Mouse (Mus musculus) left cerebral cortex, adult 2 months (tissue): Measurements from ENCODE around the gene Olfr389. TPM values are rescaled to one million over a fixed set of nuclear protein-coding genes. Genes with fewer than 3 reads are reported as not detected.

Experiments used
- DNase-seq, 2 experiments: peaks; one replicate each; pipeline ENCODE4 v3.0.0; 2021 to 2022; ENCODE audit warnings: low spot score in 2 of 2, mixed read lengths in 1 of 2; ENCODE audit errors: extremely low spot score in 1 of 2
- H3K27ac ChIP-seq: fragments of 200-600 bp; 2 replicates; pipeline ENCODE4 v1.8.1; 2022
- H3K4me3 ChIP-seq: fragments of 200-600 bp; 2 replicates; pipeline ENCODE4 v1.8.1; 2022
- CTCF ChIP-seq: fragments of 200-600 bp; IDR thresholded peaks from 2 replicates; pipeline ENCODE4 v1.8.1; 2022; ENCODE audit warnings: antibody characterized with exemption, mild to moderate bottlenecking, moderate library complexity
- intact Hi-C: fragments of 180-260 bp; cut with DNase I; formaldehyde crosslinking; loops from one replicate; pipeline ENCODE4 v1.15.1; 2025
- long read RNA-seq, 2 experiments: library from polyadenylated mRNA; stranded (forward); transcript quantifications; one replicate each; pipeline ENCODE4 v2.0.0; 2021; ENCODE audit warnings: borderline mapping rate in 2 of 2
- total RNA-seq, 2 experiments: library from RNA; stranded (reverse); gene quantifications; 2 replicates each; pipeline ENCODE4 v1.2.3; 2021

The Olfr389 gene
- total RNA-seq, result not detected
- long read RNA-seq, experiment 1, result 0 reads
- long read RNA-seq, experiment 2, result 0 reads

DNA sequence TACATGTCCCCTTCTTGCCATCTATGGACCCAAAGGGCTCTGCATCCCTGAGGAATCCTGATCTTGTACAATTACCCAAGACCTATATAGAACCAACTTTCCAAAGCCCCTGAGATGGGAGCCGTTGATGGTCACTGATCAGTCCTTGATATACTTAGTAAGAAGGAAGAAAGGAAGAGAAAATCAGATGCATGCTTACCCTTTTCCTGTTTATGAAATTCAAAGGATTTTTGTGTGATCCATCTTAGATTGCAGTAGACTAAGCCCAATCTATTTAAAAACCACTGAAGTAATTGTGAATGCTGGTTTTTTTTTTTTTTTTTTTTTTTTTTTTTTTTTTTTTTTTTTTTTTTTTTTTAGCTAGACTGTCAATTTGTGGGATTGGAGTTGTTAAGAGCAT is at the start of gene Olfr389:
TSS of gene Olfr389 (minus strand) at position 101 of the 400 bp plus-strand sequence.
- TF ChIP-seq CTCF, result no peak
- intact Hi-C loops, result no loop called here
- DNase-seq, result no peak
- Histone ChIP-seq H3K4me3 (no peak within 1 kb of the TSS), H3K27ac (no peak within 1 kb of the TSS)

GRCm38 (mm10) chr11:73816949-73817348 is 36.4 kb upstream of the Olfr389 start, which contains the start of gene Olfr392:
Gene Olfr392 (minus strand): TSS chr11:73817049.
- no peak within 1 kb of the TSS for H3K4me3 ChIP-seq
- no peak within 1 kb of the TSS for H3K27ac ChIP-seq
- no peak for TF ChIP-seq CTCF
- intact Hi-C loops, result no loop called here
- DNase-seq, result no peak

- no peak for TF ChIP-seq CTCF
- Histone ChIP-seq H3K4me3 (no peak within 1 kb of the TSS), H3K27ac (no peak within 1 kb of the TSS)
Observed at GRCm38 (mm10) chr11:73802952-73803351, 22.4 kb upstream of the Olfr389 start, which contains the start of gene Olfr391-ps. Gene Olfr391-ps (minus strand): TSS chr11:73803052.

DNA sequence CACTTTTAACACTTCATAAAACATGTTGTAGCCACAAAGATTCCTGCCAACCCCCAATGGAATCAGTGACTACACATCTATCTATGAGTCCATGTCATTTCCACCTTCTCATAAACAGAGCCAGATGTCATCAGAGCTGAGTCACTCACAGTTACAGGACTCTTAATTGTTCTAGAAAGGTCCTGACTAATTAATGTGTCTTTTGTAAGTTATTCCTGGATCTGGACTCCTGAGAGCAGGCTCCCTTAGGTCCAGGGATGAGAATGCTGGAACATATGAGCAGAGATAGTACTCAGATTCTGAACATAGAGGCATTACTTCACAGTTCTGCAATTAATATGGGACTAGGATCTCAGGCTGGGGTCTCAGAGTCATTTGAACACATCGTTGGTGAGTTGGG is 2.2 kb upstream of the Olfr389 start, which contains the start of gene Olfr390:
TSS of gene Olfr390 (plus strand) at position 301 of the 400 bp plus-strand sequence.
- no peak for DNase-seq
- Histone ChIP-seq H3K27ac (no peak within 1 kb of the TSS), H3K4me3 (no peak within 1 kb of the TSS)
- no peak for TF ChIP-seq CTCF
- intact Hi-C loops, result no loop called here

More at GRCm38 (mm10) chr11:73802952-73803351, 22.4 kb upstream of the Olfr389 start, which contains the start of gene Olfr391-ps:
- intact Hi-C loops, result no loop called here
- no peak for DNase-seq

- intact Hi-C loops, result no loop called here
- H3K4me3 ChIP-seq, result no peak overlapping the region
- no peak for DNase-seq
- no peak overlapping the region for H3K27ac ChIP-seq
- no peak for TF ChIP-seq CTCF
Observed at GRCm38 (mm10) chr11:73759115-73759514, 21.4 kb downstream of the Olfr389 start.

Other genes with a start within 250 kb of the Olfr389 start
- not detected for gene Olfr385, start 187.7 kb downstream of the Olfr389 start, total RNA-seq
- not detected for gene Olfr384, start 182.1 kb downstream of the Olfr389 start, total RNA-seq
- gene Zfp735, start 91.9 kb downstream of the Olfr389 start, total RNA-seq, result not detected
- not detected for gene Olfr390, start 2.3 kb upstream of the Olfr389 start, total RNA-seq
- not detected for gene Olfr391-ps, start 22.3 kb upstream of the Olfr389 start, total RNA-seq
- not detected for gene Olfr392, start 36.3 kb upstream of the Olfr389 start, total RNA-seq
- gene Olfr393, start 70.7 kb upstream of the Olfr389 start, total RNA-seq, result not detected
- not detected for gene Olfr394, start 110.1 kb upstream of the Olfr389 start, total RNA-seq
- not detected for gene Olfr395, start 128.6 kb upstream of the Olfr389 start, total RNA-seq
- gene Olfr23, start 156.0 kb upstream of the Olfr389 start, total RNA-seq, result not detected
- gene Olfr397, start 180.1 kb upstream of the Olfr389 start, total RNA-seq, result not detected
- gene Olfr398, start 209.7 kb upstream of the Olfr389 start, total RNA-seq, result not detected